Mouse (Mus musculus) forebrain, embryonic 13.5 days (tissue): ENCODE data around the gene Rpl36a-ps1. TPM values are rescaled to one million over a fixed set of nuclear protein-coding genes. Genes with fewer than 3 reads are reported as not detected.

Source experiments
- ATAC-seq: fragments of 200-750 bp; cut with Nextera tagmentation; 2 replicates; pipeline ENCODE4 v1.8.0; 2017
- H3K27ac ChIP-seq: fragments of 300-500 bp; sonication (generic); 2 replicates; pipeline ENCODE4 v1.5.1; 2015; ENCODE audit warnings: inconsistent platforms, mild to moderate bottlenecking, moderate library complexity
- H3K27me3 ChIP-seq: fragments of 300-500 bp; sonication (generic); 2 replicates; pipeline ENCODE4 v1.6.1; 2015; ENCODE audit warnings: mild to moderate bottlenecking, inconsistent platforms
- H3K36me3 ChIP-seq: fragments of 300-500 bp; sonication (generic); 2 replicates; pipeline ENCODE4 v1.6.1; 2015; ENCODE audit warnings: mild to moderate bottlenecking, inconsistent platforms; ENCODE audit not compliant: poor library complexity, severe bottlenecking
- H3K4me1 ChIP-seq: fragments of 300-500 bp; sonication (generic); 2 replicates; pipeline ENCODE4 v1.6.1; 2015; ENCODE audit warnings: inconsistent platforms
- H3K4me2 ChIP-seq: fragments of 300-500 bp; sonication (generic); 2 replicates; pipeline ENCODE4 v1.6.1; 2015; ENCODE audit warnings: inconsistent platforms, mild to moderate bottlenecking, moderate library complexity
- H3K4me3 ChIP-seq: fragments of 300-500 bp; sonication (generic); 2 replicates; pipeline ENCODE4 v1.5.1; 2015; ENCODE audit warnings: mild to moderate bottlenecking, inconsistent platforms
- H3K9ac ChIP-seq: fragments of 300-500 bp; sonication (generic); 2 replicates; pipeline ENCODE4 v1.6.1; 2015; ENCODE audit warnings: mild to moderate bottlenecking, inconsistent platforms
- H3K9me3 ChIP-seq: fragments of 300-500 bp; sonication (generic); replicated peaks from 2 replicates; pipeline ENCODE4 v1.6.1; 2016; ENCODE audit warnings: inconsistent platforms
- WGBS: fragments of 180-500 bp; shearing (Covaris S2); methylation state at CpG from one replicate; pipeline ENCODE4 v1.1.7; 2015; 5-methylcytosine and 5-hydroxymethylcytosine counted together
- polyA plus RNA-seq: library from polyadenylated mRNA; unstranded; fragments of >200 nt; fragmentation: Nextera tagmentation; extraction: Ambion mirVana; gene quantifications from 2 replicates; pipeline ENCODE4 v1.2.1, GENCODE M21; 2015

Gene Rpl36a-ps1
- polyA plus RNA-seq, 1 experiment from 2014 or later = 0.74 TPM

- no peaks in the 10 kb centered on the region for H3K9me3 ChIP-seq
- H3K36me3 ChIP-seq = no peaks in the 10 kb centered on the region
- no peak overlapping the region for H3K27ac ChIP-seq
- ATAC-seq = no peak
- WGBS = 81% methylated on average over 7 of the region's 7 CpGs
- H3K4me2 ChIP-seq = no peak overlapping the region
- no peak overlapping the region for H3K9ac ChIP-seq
- H3K27me3 ChIP-seq = no peaks in the 10 kb centered on the region
- H3K4me1 ChIP-seq = no peaks in the 10 kb centered on the region
- no peak overlapping the region for H3K4me3 ChIP-seq
Observed at GRCm38 (mm10) chr14:99018691-99019090, 24.6 kb upstream of the Rpl36a-ps1 start.

GRCm38 (mm10) chr14:99010920-99011313 lies 16.8 kb upstream of the Rpl36a-ps1 start:
- H3K36me3 ChIP-seq = no peaks in the 10 kb centered on the region
- no peak overlapping the region for H3K9ac ChIP-seq
- WGBS = 54% methylated on average over 2 of the region's 2 CpGs
- H3K9me3 ChIP-seq = no peaks in the 10 kb centered on the region
- H3K4me3 ChIP-seq = no peak overlapping the region
- H3K27me3 ChIP-seq = no peaks in the 10 kb centered on the region
- no peak overlapping the region for H3K27ac ChIP-seq
- H3K4me2 ChIP-seq = no peak overlapping the region
- H3K4me1 ChIP-seq = no peaks in the 10 kb centered on the region
- no peak for ATAC-seq

- no peak overlapping the region for H3K27ac ChIP-seq
- no peaks in the 10 kb centered on the region for H3K27me3 ChIP-seq
- H3K4me3 ChIP-seq = no peak overlapping the region
- no peaks in the 10 kb centered on the region for H3K36me3 ChIP-seq
- WGBS = 70% methylated on average over 8 of the region's 8 CpGs
- H3K4me2 ChIP-seq = no peak overlapping the region
- no peaks in the 10 kb centered on the region for H3K9me3 ChIP-seq
- ATAC-seq = no peak
- H3K9ac ChIP-seq = no peak overlapping the region
- H3K4me1 ChIP-seq = no peaks in the 10 kb centered on the region
Observed at GRCm38 (mm10) chr14:99010224-99010919, 16.3 kb upstream of the Rpl36a-ps1 start.

GRCm38 (mm10) chr14:98992482-98992881 lies 1.6 kb downstream of the Rpl36a-ps1 start:
- WGBS = 89% methylated on average over 2 of the region's 2 CpGs
- no peak overlapping the region for H3K27ac ChIP-seq
- H3K9me3 ChIP-seq = no peaks in the 10 kb centered on the region
- H3K4me3 ChIP-seq = no peak overlapping the region
- ATAC-seq = no peak
- H3K36me3 ChIP-seq = no peaks in the 10 kb centered on the region
- no peak overlapping the region for H3K4me2 ChIP-seq
- no peaks in the 10 kb centered on the region for H3K4me1 ChIP-seq
- H3K27me3 ChIP-seq = no peaks in the 10 kb centered on the region
- no peak overlapping the region for H3K9ac ChIP-seq

- WGBS = 74% methylated on average over 3 of the region's 3 CpGs
- no peak for ATAC-seq
- Histone ChIP-seq H3K36me3 (no peaks in the 10 kb centered on the region), H3K9ac (no peak overlapping the region), H3K4me1 (no peaks in the 10 kb centered on the region), H3K4me3 (no peak overlapping the region), H3K27ac (no peak overlapping the region), H3K27me3 (no peaks in the 10 kb centered on the region), H3K4me2 (no peak overlapping the region), H3K9me3 (no peaks in the 10 kb centered on the region)
Observed at GRCm38 (mm10) chr14:98990636-98991035, 3.5 kb downstream of the Rpl36a-ps1 start.

- Histone ChIP-seq H3K27me3 (no peaks in the 10 kb centered on the region), H3K9ac (no peak overlapping the region), H3K9me3 (no peaks in the 10 kb centered on the region), H3K27ac (no peak overlapping the region), H3K4me1 (no peaks in the 10 kb centered on the region), H3K4me2 (no peak overlapping the region), H3K4me3 (no peak overlapping the region), H3K36me3 (no peaks in the 10 kb centered on the region)
- 43% methylated on average over 3 of the region's 3 CpGs for WGBS
- no peak for ATAC-seq
Observed at GRCm38 (mm10) chr14:98989818-98990217, 4.3 kb downstream of the Rpl36a-ps1 start.

GRCm38 (mm10) chr14:98971921-98972320 lies 22.2 kb downstream of the Rpl36a-ps1 start:
- Histone ChIP-seq H3K27me3 (no peaks in the 10 kb centered on the region), H3K27ac (no peak overlapping the region), H3K4me2 (no peak overlapping the region), H3K4me3 (no peak overlapping the region), H3K9ac (no peak overlapping the region), H3K36me3 (no peaks in the 10 kb centered on the region), H3K4me1 (no peaks in the 10 kb centered on the region), H3K9me3 (no peaks in the 10 kb centered on the region)
- ATAC-seq = 0 out of 2 replicates have a peak, but pooled peaks have one; percentile 38
- WGBS = 22% methylated on average over 4 of the region's 4 CpGs

- Histone ChIP-seq H3K36me3 (no peaks in the 10 kb centered on the region), H3K4me2 (no peak overlapping the region), H3K27ac (no peak overlapping the region), H3K9ac (no peak overlapping the region), H3K9me3 (no peaks in the 10 kb centered on the region), H3K4me3 (no peak overlapping the region), H3K27me3 (no peaks in the 10 kb centered on the region), H3K4me1 (no peaks in the 10 kb centered on the region)
- 72% methylated on average over 17 of the region's 17 CpGs for WGBS
- peak; percentile 65 for ATAC-seq
Observed at GRCm38 (mm10) chr14:98958978-98959658, 35.0 kb downstream of the Rpl36a-ps1 start.

GRCm38 (mm10) chr14:98956788-98957187 lies 37.3 kb downstream of the Rpl36a-ps1 start:
- 97% methylated on average over 9 of the region's 9 CpGs for WGBS
- Histone ChIP-seq H3K36me3 (no peaks in the 10 kb centered on the region), H3K9me3 (no peaks in the 10 kb centered on the region), H3K9ac (no peak overlapping the region), H3K27me3 (no peaks in the 10 kb centered on the region), H3K27ac (no peak overlapping the region), H3K4me3 (no peak overlapping the region), H3K4me1 (no peaks in the 10 kb centered on the region), H3K4me2 (no peak overlapping the region)
- ATAC-seq = no peak

GRCm38 (mm10) chr14:98952441-98952840 lies 41.7 kb downstream of the Rpl36a-ps1 start:
- Histone ChIP-seq H3K4me2 (no peak overlapping the region), H3K27ac (no peak overlapping the region), H3K27me3 (no peaks in the 10 kb centered on the region), H3K9me3 (no peaks in the 10 kb centered on the region), H3K9ac (no peak overlapping the region), H3K4me3 (no peak overlapping the region), H3K36me3 (no peaks in the 10 kb centered on the region), H3K4me1 (no peaks in the 10 kb centered on the region)
- 87% methylated on average over 7 of the region's 7 CpGs for WGBS
- no peak for ATAC-seq

- H3K9ac ChIP-seq = no peak overlapping the region
- H3K36me3 ChIP-seq = no peaks in the 10 kb centered on the region
- 47% methylated on average over 4 of the region's 4 CpGs for WGBS
- H3K4me2 ChIP-seq = no peak overlapping the region
- H3K27ac ChIP-seq = no peak overlapping the region
- H3K27me3 ChIP-seq = no peaks in the 10 kb centered on the region
- H3K4me3 ChIP-seq = no peak overlapping the region
- ATAC-seq = no peak
- H3K4me1 ChIP-seq = no peaks in the 10 kb centered on the region
- no peaks in the 10 kb centered on the region for H3K9me3 ChIP-seq
Observed at GRCm38 (mm10) chr14:98951626-98952290, 42.4 kb downstream of the Rpl36a-ps1 start.
